10 mouse cellular contexts compared by ENCODE assay signal in genomic region chr7:127675391-127675811, GRCm38 (mm10). TPM values are rescaled to one million over a fixed set of nuclear protein-coding genes. Genes with fewer than 3 reads are reported as not detected.
DNase-seq lines count a peak whose midpoint lies in the region; ATAC-seq and TF ChIP-seq lines count a peak whose summit lies in the region.
"Had no signal": no experiment of that assay in that cellular context is flagged by ENCODE, and none has a peak within 500 bp of the region (broad histone marks: within the 10 kb centered on the region; RNA-seq: fewer than 3 reads in every experiment).

No protein-coding gene starts in this region.

- TF ChIP-seq CTCF in lung, postnatal 0 days (IDR thresholded peaks at IDR 0.05) = no peak

- DNase-seq in forebrain, embryonic 10.5 days (ENCODE audit: extremely low spot score, low spot score) = no peak
- DNase-seq in forebrain, embryonic 11.5 days (ENCODE audit: low spot score) = no peak
- no peak for DNase-seq in neural tube, embryonic 10.5 days (ENCODE audit: extremely low spot score, low spot score)
- DNase-seq in right cerebral cortex, postnatal 4 days = peak; percentile 39
- DNase-seq in lung, postnatal 0 days (ENCODE audit: low spot score) = no peak
- DNase-seq in retina, postnatal 1 day = no peak

- 83% methylated on average over 9 of the region's 9 CpGs for WGBS in forebrain, embryonic 10.5 days
- WGBS in forebrain, embryonic 11.5 days = 89% methylated on average over 9 of the region's 9 CpGs
- 86% methylated on average over 9 of the region's 9 CpGs for WGBS in neural tube, embryonic 12.5 days
- 73% methylated on average over 9 of the region's 9 CpGs for WGBS in intestine, embryonic 15.5 days
- 78% methylated on average over 9 of the region's 9 CpGs for WGBS in lung, postnatal 0 days

- no peak overlapping the region for H3K4me2 ChIP-seq in forebrain, embryonic 11.5 days (ENCODE audit: low read depth, low read length, severe bottlenecking)
- no peak overlapping the region for H3K4me2 ChIP-seq in neural tube, embryonic 12.5 days (replicated peaks)
- no peak overlapping the region for H3K4me2 ChIP-seq in intestine, embryonic 15.5 days (replicated peaks)
- H3K4me2 ChIP-seq in lung, postnatal 0 days (replicated peaks; ENCODE audit: low read depth, low read length) = no peak overlapping the region

- H3K9ac ChIP-seq in forebrain, embryonic 11.5 days (ENCODE audit: low read length) = no peak overlapping the region
- no peak overlapping the region; the same call in 1 of the 2 replicates for H3K9ac ChIP-seq in neural tube, embryonic 12.5 days
- no peak overlapping the region for H3K9ac ChIP-seq in intestine, embryonic 15.5 days
- H3K9ac ChIP-seq in lung, postnatal 0 days (replicated peaks; ENCODE audit: low read depth) = no peak overlapping the region

- 0 out of 2 replicates have a peak overlapping the region, but pooled peaks have one; percentile 8 for H3K27ac ChIP-seq in forebrain, embryonic 10.5 days
- H3K27ac ChIP-seq in forebrain, embryonic 11.5 days (ENCODE audit: low read depth, low read length) = no peak overlapping the region
- H3K27ac ChIP-seq in neural tube, embryonic 12.5 days = no peak overlapping the region
- no peak overlapping the region for H3K27ac ChIP-seq in intestine, embryonic 15.5 days
- no peak overlapping the region for H3K27ac ChIP-seq in lung, postnatal 0 days (ENCODE audit: low read length)
- H3K27ac ChIP-seq: heart, adult 2 months had no signal

- ATAC-seq in forebrain, embryonic 11.5 days (replicated peaks; ENCODE audit: low FRiP score) = no peak
- ATAC-seq in neural tube, embryonic 12.5 days (ENCODE audit: low FRiP score, low read depth) = 0 out of 2 replicates have a peak, but pooled peaks have one; percentile 33
- peak; percentile 31; the same call in 1 of the 2 replicates for ATAC-seq in intestine, embryonic 15.5 days
- no peak for ATAC-seq in lung, postnatal 0 days

- H3K4me1 ChIP-seq in forebrain, embryonic 10.5 days = peaks cover 7% of the 10 kb centered on the region; the same call in 1 of the 2 replicates
- no peaks in the 10 kb centered on the region for H3K4me1 ChIP-seq in forebrain, embryonic 11.5 days (replicated peaks; ENCODE audit: control insufficient read depth, insufficient read depth, low read length)
- no peaks in the 10 kb centered on the region for H3K4me1 ChIP-seq in neural tube, embryonic 12.5 days
- H3K4me1 ChIP-seq in intestine, embryonic 15.5 days (replicated peaks) = no peaks in the 10 kb centered on the region
- no peaks in the 10 kb centered on the region for H3K4me1 ChIP-seq in lung, postnatal 0 days (ENCODE audit: insufficient read depth, low read depth, low read length)

- H3K9me3 ChIP-seq in forebrain, embryonic 10.5 days = no peaks in the 10 kb centered on the region
- no peaks in the 10 kb centered on the region for H3K9me3 ChIP-seq in forebrain, embryonic 11.5 days (ENCODE audit: control insufficient read depth, low read length)
- no peaks in the 10 kb centered on the region for H3K9me3 ChIP-seq in neural tube, embryonic 12.5 days
- H3K9me3 ChIP-seq in intestine, embryonic 15.5 days = no peaks in the 10 kb centered on the region
- no peaks in the 10 kb centered on the region for H3K9me3 ChIP-seq in lung, postnatal 0 days (ENCODE audit: low read length)

- peaks cover 9% of the 10 kb centered on the region for H3K36me3 ChIP-seq in forebrain, embryonic 10.5 days (replicated peaks)
- no peaks in the 10 kb centered on the region for H3K36me3 ChIP-seq in forebrain, embryonic 11.5 days (ENCODE audit: control insufficient read depth, insufficient read depth, low read length)
- no peaks in the 10 kb centered on the region for H3K36me3 ChIP-seq in neural tube, embryonic 12.5 days
- H3K36me3 ChIP-seq in intestine, embryonic 15.5 days = no peaks in the 10 kb centered on the region
- no peaks in the 10 kb centered on the region for H3K36me3 ChIP-seq in lung, postnatal 0 days (ENCODE audit: insufficient read depth, low read length)

- H3K27me3 ChIP-seq in forebrain, embryonic 10.5 days (ENCODE audit: poor library complexity, severe bottlenecking) = no peaks in the 10 kb centered on the region
- no peaks in the 10 kb centered on the region for H3K27me3 ChIP-seq in forebrain, embryonic 11.5 days (ENCODE audit: control insufficient read depth, insufficient read depth, low read length)
- no peaks in the 10 kb centered on the region for H3K27me3 ChIP-seq in neural tube, embryonic 12.5 days (replicated peaks)
- no peaks in the 10 kb centered on the region for H3K27me3 ChIP-seq in intestine, embryonic 15.5 days (replicated peaks)
- no peaks in the 10 kb centered on the region for H3K27me3 ChIP-seq in lung, postnatal 0 days (replicated peaks; ENCODE audit: insufficient read depth, low read length)

- H3K4me3 ChIP-seq in forebrain, embryonic 10.5 days = no peak overlapping the region
- no peak overlapping the region for H3K4me3 ChIP-seq in forebrain, embryonic 11.5 days (ENCODE audit: low read depth, low read length)
- H3K4me3 ChIP-seq in neural tube, embryonic 12.5 days = no peak overlapping the region
- H3K4me3 ChIP-seq in intestine, embryonic 15.5 days (replicated peaks) = no peak overlapping the region
- H3K4me3 ChIP-seq in lung, postnatal 0 days (ENCODE audit: low read depth, low read length) = no peak overlapping the region
- H3K4me3 ChIP-seq: heart, adult 2 months had no signal

- no peak for TF ChIP-seq EP300 in lung, postnatal 0 days (IDR thresholded peaks at IDR 0.05)

RNA-seq across cellular contexts. Expression of gene Bcl7c, which starts 33.3 kb away (rescaled TPM):
- polyA plus RNA-seq in forebrain, embryonic 10.5 days (2016; fragmentation: Nextera tagmentation; extraction: Ambion mirVana) = 44.5 and 50.4 TPM in 2 replicates
- polyA plus RNA-seq in forebrain, embryonic 11.5 days (2014; fragmentation: Nextera tagmentation; extraction: Ambion mirVana) = 59.5 and 65.8 TPM in 2 replicates
- 71.1 and 74.7 TPM in 2 replicates for polyA plus RNA-seq in neural tube, embryonic 12.5 days (2016; fragmentation: Nextera tagmentation; extraction: Ambion mirVana)
- 48.1 and 52.8 TPM in 2 replicates for polyA plus RNA-seq in intestine, embryonic 15.5 days (2015; fragmentation: Nextera tagmentation; extraction: Ambion mirVana)
- 34.1 TPM in 2 replicates for polyA plus RNA-seq in lung, postnatal 0 days (2015; fragmentation: Nextera tagmentation; extraction: Ambion mirVana)

RNA-seq across cellular contexts. Expression of gene Ctf1, which starts 37.1 kb away (rescaled TPM):
- polyA plus RNA-seq in forebrain, embryonic 10.5 days (2016; fragmentation: Nextera tagmentation; extraction: Ambion mirVana) = 5.9 and 6.0 TPM in 2 replicates
- polyA plus RNA-seq in forebrain, embryonic 11.5 days (2014; fragmentation: Nextera tagmentation; extraction: Ambion mirVana) = 7.2 and 9.5 TPM in 2 replicates
- polyA plus RNA-seq in neural tube, embryonic 12.5 days (2016; fragmentation: Nextera tagmentation; extraction: Ambion mirVana) = 5.8 TPM in 2 replicates
- 9.4 and 10.5 TPM in 2 replicates for polyA plus RNA-seq in intestine, embryonic 15.5 days (2015; fragmentation: Nextera tagmentation; extraction: Ambion mirVana)
- polyA plus RNA-seq in lung, postnatal 0 days (2015; fragmentation: Nextera tagmentation; extraction: Ambion mirVana) = 9.9 and 10.4 TPM in 2 replicates

RNA-seq across cellular contexts. Expression of gene Ctf2, which starts 56.6 kb away (rescaled TPM):
- polyA plus RNA-seq in forebrain, embryonic 10.5 days (2016; fragmentation: Nextera tagmentation; extraction: Ambion mirVana) = 0.33 and 0.39 TPM in 2 replicates
- polyA plus RNA-seq in forebrain, embryonic 11.5 days (2014; fragmentation: Nextera tagmentation; extraction: Ambion mirVana) = 0.63 TPM in 1 of 2 replicates, not detected in the other
- polyA plus RNA-seq in neural tube, embryonic 12.5 days (2016; fragmentation: Nextera tagmentation; extraction: Ambion mirVana) = 0.22 and 0.28 TPM in 2 replicates
- 0.13 and 0.29 TPM in 2 replicates for polyA plus RNA-seq in intestine, embryonic 15.5 days (2015; fragmentation: Nextera tagmentation; extraction: Ambion mirVana)
- polyA plus RNA-seq in lung, postnatal 0 days (2015; fragmentation: Nextera tagmentation; extraction: Ambion mirVana) = 0.07 and 0.08 TPM in 2 replicates
- polyA plus RNA-seq: heart, adult 2 months; liver, adult 2 months had no signal

RNA-seq across cellular contexts. Expression of gene Zfp629, which starts 59.8 kb away (rescaled TPM):
- 30.6 and 33.0 TPM in 2 replicates for polyA plus RNA-seq in forebrain, embryonic 10.5 days (2016; fragmentation: Nextera tagmentation; extraction: Ambion mirVana)
- 33.4 and 36.6 TPM in 2 replicates for polyA plus RNA-seq in forebrain, embryonic 11.5 days (2014; fragmentation: Nextera tagmentation; extraction: Ambion mirVana)
- 31.8 and 35.3 TPM in 2 replicates for polyA plus RNA-seq in neural tube, embryonic 12.5 days (2016; fragmentation: Nextera tagmentation; extraction: Ambion mirVana)
- polyA plus RNA-seq in intestine, embryonic 15.5 days (2015; fragmentation: Nextera tagmentation; extraction: Ambion mirVana) = 8.8 and 9.4 TPM in 2 replicates
- 5.2 and 6.0 TPM in 2 replicates for polyA plus RNA-seq in lung, postnatal 0 days (2015; fragmentation: Nextera tagmentation; extraction: Ambion mirVana)

Comparison
In these comparisons a context has a peak if more than half of its experiments do, and no peak if none do; other contexts are left out.
1. ATAC-seq: peak in neural tube, embryonic 12.5 days (single experiment) and intestine, embryonic 15.5 days (single experiment); none in forebrain, embryonic 11.5 days (single experiment) and lung, postnatal 0 days (single experiment).